Mouse (Mus musculus) heart, postnatal 0 days (tissue): ENCODE measurements around the gene Slc16a10.

Source experiments
- CTCF ChIP-seq: IDR thresholded peaks from 2 replicates; pipeline ENCODE4 v1.5.1; 2016; ENCODE audit warnings: antibody characterized with exemption, control low read depth, low read depth
- EP300 ChIP-seq: IDR thresholded peaks from 2 replicates; pipeline ENCODE4 v1.6.1; 2016; ENCODE audit warnings: antibody characterized with exemption, low read depth

GRCm38 (mm10) chr10:40063291-40063890 is 78.7 kb downstream of the Slc16a10 start:
- no peak for TF ChIP-seq CTCF
- no peak for TF ChIP-seq EP300
